Mouse (Mus musculus) hindbrain, embryonic 13.5 days (tissue): ENCODE data around the gene Hmga1b. TPM values are rescaled to one million over a fixed set of nuclear protein-coding genes. Genes with fewer than 3 reads are reported as not detected.
"Not testable (repeated sequence)": the region's sequence is repeated elsewhere in the genome, so short reads cannot be mapped to it uniquely, and the experiment has no call there.

Experiments used
- ATAC-seq: fragments of 200-750 bp; cut with Nextera tagmentation; 2 replicates; pipeline ENCODE4 v1.8.0; 2017; ENCODE audit warnings: moderate TSS enrichment; ENCODE audit not compliant: low FRiP score
- H3K27ac ChIP-seq: fragments of 300-500 bp; sonication (generic); 2 replicates; pipeline ENCODE4 v1.5.1; 2015; ENCODE audit warnings: inconsistent platforms, mild to moderate bottlenecking, moderate library complexity
- H3K27me3 ChIP-seq: fragments of 300-500 bp; sonication (generic); 2 replicates; pipeline ENCODE4 v1.6.1; 2015; ENCODE audit warnings: mild to moderate bottlenecking, inconsistent platforms
- H3K36me3 ChIP-seq: fragments of 300-500 bp; sonication (generic); 2 replicates; pipeline ENCODE4 v1.6.1; 2015; ENCODE audit warnings: mild to moderate bottlenecking, inconsistent platforms
- H3K4me1 ChIP-seq: fragments of 300-500 bp; sonication (generic); replicated peaks from 2 replicates; pipeline ENCODE4 v1.6.1; 2015; ENCODE audit warnings: inconsistent platforms
- H3K4me2 ChIP-seq: fragments of 300-500 bp; sonication (generic); 2 replicates; pipeline ENCODE4 v1.6.1; 2015; ENCODE audit warnings: inconsistent platforms, mild to moderate bottlenecking, moderate library complexity
- H3K4me3 ChIP-seq: fragments of 300-500 bp; sonication (generic); 2 replicates; pipeline ENCODE4 v1.5.1; 2015; ENCODE audit warnings: mild to moderate bottlenecking, inconsistent platforms
- H3K9ac ChIP-seq: fragments of 300-500 bp; sonication (generic); 2 replicates; pipeline ENCODE4 v1.6.1; 2015; ENCODE audit warnings: mild to moderate bottlenecking, inconsistent platforms
- H3K9me3 ChIP-seq: fragments of 300-500 bp; sonication (generic); 2 replicates; pipeline ENCODE4 v1.6.1; 2016; ENCODE audit warnings: inconsistent platforms
- WGBS: fragments of 180-500 bp; shearing (Covaris S2); methylation state at CpG from one replicate; pipeline ENCODE4 v1.1.7; 2015; 5-methylcytosine and 5-hydroxymethylcytosine counted together
- polyA plus RNA-seq: library from polyadenylated mRNA; unstranded; fragments of >200 nt; fragmentation: Nextera tagmentation; extraction: Ambion mirVana; gene quantifications from 2 replicates; pipeline ENCODE4 v1.2.1, GENCODE M21; 2015

Gene Hmga1b
- polyA plus RNA-seq = 0.94 and 2.1 TPM in 2 replicates

GRCm38 (mm10) chr11:120762672-120763041, at the start of gene Hmga1b:
TSS of gene Hmga1b (plus strand) at chr11:120762794.
- not testable (repeated sequence) for H3K27ac ChIP-seq, H3K9me3 ChIP-seq, H3K36me3 ChIP-seq, H3K9ac ChIP-seq, H3K4me3 ChIP-seq, ATAC-seq, H3K4me1 ChIP-seq
- WGBS = 19% methylated on average over 14 of the region's 14 CpGs
- Histone ChIP-seq H3K4me2 (peak within 1 kb of the TSS; percentile 26; the same call in 1 of the 2 replicates), H3K27me3 (peaks cover 20% of the 10 kb centered on the region)

- WGBS = 2% methylated on average over 53 of the region's 53 CpGs
- Histone ChIP-seq H3K9ac (peak within 1 kb of the TSS; percentile 86), H3K27me3 (no peaks in the 10 kb centered on the region), H3K4me1 (peaks cover 34% of the 10 kb centered on the region), H3K4me3 (peak within 1 kb of the TSS; percentile 63), H3K4me2 (peak within 1 kb of the TSS; percentile 99), H3K36me3 (peaks cover 55% of the 10 kb centered on the region), H3K9me3 (no peaks in the 10 kb centered on the region), H3K27ac (peak within 1 kb of the TSS; percentile 84)
- peak; percentile 97 for ATAC-seq
Measured at GRCm38 (mm10) chr11:120713580-120714518, 48.7 kb upstream of the Hmga1b start, which contains the start of the genes Cenpx and Lrrc45. TSS of gene Cenpx (minus strand) at chr11:120713738. TSS of gene Lrrc45 (plus strand) at chr11:120713925.

- Histone ChIP-seq H3K27me3 (no peaks in the 10 kb centered on the region), H3K4me3 (peak overlapping the region; percentile 63), H3K36me3 (peaks cover 51% of the 10 kb centered on the region), H3K27ac (peak overlapping the region; percentile 60), H3K4me2 (peak overlapping the region; percentile 99), H3K4me1 (peaks cover 34% of the 10 kb centered on the region), H3K9me3 (no peaks in the 10 kb centered on the region), H3K9ac (peak overlapping the region; percentile 86)
- 57% methylated on average over 10 of the region's 10 CpGs for WGBS
- no peak for ATAC-seq
Measured at GRCm38 (mm10) chr11:120714546-120714945, 48.0 kb upstream of the Hmga1b start.

- H3K36me3 ChIP-seq = peaks cover 45% of the 10 kb centered on the region
Measured at GRCm38 (mm10) chr11:120715131-120715530, 47.5 kb upstream of the Hmga1b start.

GRCm38 (mm10) chr11:120719242-120719641, 43.4 kb upstream of the Hmga1b start:
- Histone ChIP-seq H3K27me3 (peaks cover 17% of the 10 kb centered on the region; the same call in 1 of the 2 replicates), H3K9me3 (no peaks in the 10 kb centered on the region), H3K36me3 (peaks cover 50% of the 10 kb centered on the region), H3K9ac (no peak overlapping the region), H3K4me3 (no peak overlapping the region), H3K4me2 (no peak overlapping the region), H3K4me1 (peaks cover 45% of the 10 kb centered on the region), H3K27ac (no peak overlapping the region)
- ATAC-seq = no peak
- WGBS = 86% methylated on average over 9 of the region's 9 CpGs

More at GRCm38 (mm10) chr11:120715131-120715530, 47.5 kb upstream of the Hmga1b start:
- peak overlapping the region; percentile 99; the same call in 1 of the 2 replicates for H3K4me2 ChIP-seq
- peak overlapping the region; percentile 63; the same call in 1 of the 2 replicates for H3K4me3 ChIP-seq
- H3K9ac ChIP-seq = peak overlapping the region; percentile 86; the same call in 1 of the 2 replicates
- ATAC-seq = no peak
- WGBS = 91% methylated on average over 9 of the region's 9 CpGs
- H3K4me1 ChIP-seq = peaks cover 34% of the 10 kb centered on the region
- H3K27me3 ChIP-seq = no peaks in the 10 kb centered on the region
- no peak overlapping the region for H3K27ac ChIP-seq
- H3K9me3 ChIP-seq = no peaks in the 10 kb centered on the region

GRCm38 (mm10) chr11:120719841-120720376, 42.7 kb upstream of the Hmga1b start:
- Histone ChIP-seq H3K4me1 (peaks cover 38% of the 10 kb centered on the region), H3K9me3 (no peaks in the 10 kb centered on the region), H3K27me3 (peaks cover 17% of the 10 kb centered on the region; the same call in 1 of the 2 replicates), H3K36me3 (peaks cover 50% of the 10 kb centered on the region), H3K4me3 (no peak overlapping the region), H3K4me2 (no peak overlapping the region; the same call in 1 of the 2 replicates), H3K27ac (no peak overlapping the region), H3K9ac (no peak overlapping the region)
- ATAC-seq = no peak
- 90% methylated on average over 13 of the region's 13 CpGs for WGBS

GRCm38 (mm10) chr11:120720450-120720849, 42.1 kb upstream of the Hmga1b start:
- Histone ChIP-seq H3K27me3 (peaks cover 19% of the 10 kb centered on the region), H3K36me3 (peaks cover 52% of the 10 kb centered on the region), H3K4me2 (peak overlapping the region; percentile 89), H3K9me3 (no peaks in the 10 kb centered on the region), H3K4me3 (peak overlapping the region; percentile 67), H3K4me1 (peaks cover 33% of the 10 kb centered on the region), H3K27ac (peak overlapping the region; percentile 71), H3K9ac (peak overlapping the region; percentile 96)
- ATAC-seq = 0 out of 2 replicates have a peak, but pooled peaks have one; percentile 8
- WGBS = 12% methylated on average over 17 of the region's 17 CpGs

- under 1% methylated on average over 89 of the region's 90 CpGs for WGBS
- Histone ChIP-seq H3K4me2 (peak within 1 kb of the TSS; percentile 89), H3K4me3 (peak within 1 kb of the TSS; percentile 67), H3K9ac (peak within 1 kb of the TSS; percentile 96), H3K27me3 (peaks cover 29% of the 10 kb centered on the region), H3K4me1 (peaks cover 30% of the 10 kb centered on the region), H3K9me3 (no peaks in the 10 kb centered on the region), H3K27ac (peak within 1 kb of the TSS; percentile 71), H3K36me3 (peaks cover 47% of the 10 kb centered on the region)
- ATAC-seq = peak; percentile 84
Measured at GRCm38 (mm10) chr11:120721124-120722066, 41.2 kb upstream of the Hmga1b start, which contains the start of gene Rac3. TSS of gene Rac3 (plus strand) at chr11:120721470.

GRCm38 (mm10) chr11:120722067-120722630, 40.4 kb upstream of the Hmga1b start:
- H3K4me3 ChIP-seq = peak overlapping the region; percentile 67
- H3K36me3 ChIP-seq = peaks cover 42% of the 10 kb centered on the region
- no peak for ATAC-seq
- H3K9ac ChIP-seq = peak overlapping the region; percentile 96
- H3K4me1 ChIP-seq = peaks cover 37% of the 10 kb centered on the region
- H3K4me2 ChIP-seq = peak overlapping the region; percentile 89
- peaks cover 29% of the 10 kb centered on the region for H3K27me3 ChIP-seq
- peak overlapping the region; percentile 71 for H3K27ac ChIP-seq
- 22% methylated on average over 21 of the region's 21 CpGs for WGBS
- H3K9me3 ChIP-seq = no peaks in the 10 kb centered on the region

GRCm38 (mm10) chr11:120722761-120723382, 39.7 kb upstream of the Hmga1b start:
- peak overlapping the region; percentile 89 for H3K4me2 ChIP-seq
- 92% methylated on average over 11 of the region's 11 CpGs for WGBS

GRCm38 (mm10) chr11:120723509-120723908, 39.1 kb upstream of the Hmga1b start:
- Histone ChIP-seq H3K4me3 (no peak overlapping the region), H3K36me3 (peaks cover 28% of the 10 kb centered on the region), H3K4me2 (no peak overlapping the region), H3K4me1 (peaks cover 39% of the 10 kb centered on the region), H3K27ac (no peak overlapping the region), H3K9me3 (no peaks in the 10 kb centered on the region), H3K9ac (peak overlapping the region; percentile 56), H3K27me3 (peaks cover 34% of the 10 kb centered on the region)
- WGBS = 83% methylated on average over 7 of the region's 7 CpGs
- no peak for ATAC-seq

More at GRCm38 (mm10) chr11:120722761-120723382, 39.7 kb upstream of the Hmga1b start:
- no peaks in the 10 kb centered on the region for H3K9me3 ChIP-seq
- H3K4me1 ChIP-seq = peaks cover 39% of the 10 kb centered on the region
- ATAC-seq = no peak
- H3K9ac ChIP-seq = peak overlapping the region; percentile 96
- H3K27ac ChIP-seq = no peak overlapping the region
- peaks cover 29% of the 10 kb centered on the region for H3K27me3 ChIP-seq
- peaks cover 35% of the 10 kb centered on the region for H3K36me3 ChIP-seq
- H3K4me3 ChIP-seq = peak overlapping the region; percentile 67
